Mouse (Mus musculus) spleen, adult 2 months (tissue): ENCODE measurements around the gene B3gnt4.

Source experiments
- CTCF ChIP-seq: fragments of 200-500 bp; IDR thresholded peaks from 2 replicates; pipeline ENCODE4 v1.5.1; 2011; ENCODE audit warnings: mild to moderate bottlenecking, inconsistent platforms; ENCODE audit not compliant: insufficient read depth, insufficient read length, insufficient replicate concordance; ENCODE audit errors: extremely low read depth
- POLR2A ChIP-seq: fragments of 200-500 bp; IDR thresholded peaks from 2 replicates; pipeline ENCODE4 v1.6.1; 2011; ENCODE audit warnings: low read depth, low read length, inconsistent platforms

DNA sequence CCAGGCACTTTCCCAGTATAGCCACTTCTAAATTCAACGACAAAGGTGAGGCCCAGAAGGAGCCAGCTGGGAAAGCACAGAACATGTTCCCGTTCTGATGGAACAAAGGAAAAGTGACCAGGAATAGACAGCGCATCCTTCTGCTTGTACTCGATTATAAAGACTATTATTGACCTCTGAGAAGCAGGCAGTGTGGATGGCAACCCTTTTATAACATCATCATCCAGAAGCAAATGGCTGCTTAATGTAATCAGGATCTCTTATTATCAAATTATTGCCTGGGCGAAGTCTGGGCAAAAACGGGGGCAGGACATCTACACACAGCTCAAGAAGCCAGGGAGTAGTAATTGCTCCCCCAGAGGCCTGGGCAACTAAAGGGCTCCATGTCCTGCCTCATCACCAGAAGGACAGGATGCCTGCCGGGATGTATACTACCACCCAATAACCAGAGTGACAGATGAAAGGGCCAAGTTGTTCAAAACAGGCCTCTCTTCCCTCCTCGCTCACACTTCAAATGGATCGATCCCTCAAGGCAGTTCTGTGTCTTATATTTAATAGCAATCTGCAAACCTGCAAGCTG, 15.7 kb downstream of the B3gnt4 start:
- TF ChIP-seq CTCF (no peak), POLR2A (no peak)
